9 mouse cellular contexts compared by ENCODE assay signal in genomic region chr12:81653344-81653743, GRCm38 (mm10). TPM values are rescaled to one million over a fixed set of nuclear protein-coding genes. Genes with fewer than 3 reads are reported as not detected.
DNase-seq lines count a peak whose midpoint lies in the region; ATAC-seq and TF ChIP-seq lines count a peak whose summit lies in the region.
"Had no signal": no experiment of that assay in that cellular context is flagged by ENCODE, and none has a peak within 500 bp of the region (broad histone marks: within the 10 kb centered on the region; RNA-seq: fewer than 3 reads in every experiment).

No protein-coding gene starts in this region.

- no peak for ATAC-seq in cerebellum, adult (ENCODE audit: insufficient number of reproducible peaks, low FRiP score, low TSS enrichment)
- ATAC-seq in lung, postnatal 0 days: no peak
- no peak for ATAC-seq in liver, embryonic 11.5 days (replicated peaks; ENCODE audit: low FRiP score)
- ATAC-seq in forebrain, embryonic 15.5 days (replicated peaks): no peak

- intact Hi-C loops in gastrocnemius, postnatal 36 days (cut with DNase I): no loop called here

- DNase-seq in cerebellum, adult 11 months: peak; percentile 34
- peak; percentile 28 to 61 for DNase-seq in lung, adult 18-20 months
- no peak for DNase-seq in lung, postnatal 0 days (ENCODE audit: low spot score)
- peak; percentile 68 for DNase-seq in brain, embryonic 14.5 days (ENCODE audit: low read depth)
- DNase-seq in gastrocnemius, postnatal 36 days: peak; percentile 16 to 49
- DNase-seq in liver, embryonic 11.5 days (ENCODE audit: low spot score): no peak

- H3K9ac ChIP-seq in lung, postnatal 0 days (replicated peaks; ENCODE audit: low read depth): no peak overlapping the region
- no peak overlapping the region for H3K9ac ChIP-seq in liver, embryonic 11.5 days (ENCODE audit: low read depth, low read length)
- H3K9ac ChIP-seq in forebrain, embryonic 15.5 days (replicated peaks): no peak overlapping the region
- H3K9ac ChIP-seq: limb, embryonic 15.5 days had no signal

- H3K27me3 ChIP-seq in lung, postnatal 0 days (replicated peaks; ENCODE audit: insufficient read depth, low read length): no peaks in the 10 kb centered on the region
- H3K27me3 ChIP-seq in liver, embryonic 11.5 days (replicated peaks; ENCODE audit: control insufficient read depth, insufficient read depth, low read length): no peaks in the 10 kb centered on the region
- H3K27me3 ChIP-seq in forebrain, embryonic 15.5 days: no peaks in the 10 kb centered on the region
- H3K27me3 ChIP-seq: limb, embryonic 15.5 days had no signal

- 81% methylated on average over 8 of the region's 8 CpGs for WGBS in lung, postnatal 0 days
- WGBS in liver, embryonic 11.5 days: 84% methylated on average over 8 of the region's 8 CpGs
- WGBS in forebrain, embryonic 15.5 days: 81% methylated on average over 8 of the region's 8 CpGs

- TF ChIP-seq EP300 in lung, postnatal 0 days (IDR thresholded peaks at IDR 0.05): no peak

- no peak overlapping the region for H3K4me2 ChIP-seq in lung, postnatal 0 days (replicated peaks; ENCODE audit: low read depth, low read length)
- H3K4me2 ChIP-seq in liver, embryonic 11.5 days: no peak overlapping the region
- no peak overlapping the region for H3K4me2 ChIP-seq in forebrain, embryonic 15.5 days (replicated peaks)
- H3K4me2 ChIP-seq: limb, embryonic 15.5 days had no signal

- H3K4me1 ChIP-seq in lung, postnatal 0 days (ENCODE audit: insufficient read depth, low read depth, low read length): no peaks in the 10 kb centered on the region
- no peaks in the 10 kb centered on the region for H3K4me1 ChIP-seq in liver, embryonic 11.5 days (replicated peaks; ENCODE audit: control insufficient read depth, insufficient read depth, low read length)
- H3K4me1 ChIP-seq in forebrain, embryonic 15.5 days: 0 out of 2 replicates have a peak, but pooled peaks cover 3% of the 10 kb centered on the region
- H3K4me1 ChIP-seq: limb, embryonic 15.5 days had no signal

- H3K27ac ChIP-seq in lung, postnatal 0 days (ENCODE audit: low read length): no peak overlapping the region
- no peak overlapping the region for H3K27ac ChIP-seq in liver, embryonic 11.5 days (ENCODE audit: low read depth, low read length)
- no peak overlapping the region for H3K27ac ChIP-seq in forebrain, embryonic 15.5 days (replicated peaks)
- H3K27ac ChIP-seq: limb, embryonic 15.5 days had no signal

- no peak overlapping the region for H3K4me3 ChIP-seq in lung, postnatal 0 days (ENCODE audit: low read depth, low read length)
- H3K4me3 ChIP-seq in liver, embryonic 11.5 days (ENCODE audit: low read depth, low read length): no peak overlapping the region
- no peak overlapping the region for H3K4me3 ChIP-seq in forebrain, embryonic 15.5 days
- H3K4me3 ChIP-seq: limb, embryonic 15.5 days had no signal

- TF ChIP-seq CTCF in lung, postnatal 0 days (IDR thresholded peaks at IDR 0.05): no peak
- no peak for TF ChIP-seq CTCF in brain, embryonic 14.5 days (IDR thresholded peaks at IDR 0.05; ENCODE audit: borderline replicate concordance, extremely low read depth, insufficient read depth, insufficient read length)

- no peaks in the 10 kb centered on the region for H3K9me3 ChIP-seq in lung, postnatal 0 days (ENCODE audit: low read length)
- H3K9me3 ChIP-seq in liver, embryonic 11.5 days (ENCODE audit: control insufficient read depth, low read length): no peaks in the 10 kb centered on the region
- no peaks in the 10 kb centered on the region for H3K9me3 ChIP-seq in forebrain, embryonic 15.5 days
- H3K9me3 ChIP-seq: limb, embryonic 15.5 days had no signal

- no peaks in the 10 kb centered on the region for H3K36me3 ChIP-seq in lung, postnatal 0 days (ENCODE audit: insufficient read depth, low read length)
- H3K36me3 ChIP-seq in liver, embryonic 11.5 days (ENCODE audit: control insufficient read depth, insufficient read depth, low read length): no peaks in the 10 kb centered on the region
- no peaks in the 10 kb centered on the region for H3K36me3 ChIP-seq in forebrain, embryonic 15.5 days
- H3K36me3 ChIP-seq: limb, embryonic 15.5 days had no signal

- TF ChIP-seq POLR2A in brain, embryonic 14.5 days (IDR thresholded peaks at IDR 0.05; ENCODE audit: borderline replicate concordance, extremely low read depth, insufficient read depth, insufficient read length, poor library complexity, severe bottlenecking): no peak

RNA-seq across cellular contexts. Expression of gene Ttc9, which starts 22.3 kb away (rescaled TPM):
- 13.0 and 17.7 TPM in 2 replicates for polyA plus RNA-seq in lung, postnatal 0 days (2015; fragmentation: Nextera tagmentation; extraction: Ambion mirVana)
- polyA plus RNA-seq in brain, embryonic 14.5 days (2012; rRNA removed): 14.0 and 20.2 TPM in 2 replicates
- total RNA-seq in gastrocnemius, postnatal 36 days (2021): 1 to 10 TPM; 5.8 to 6.3 TPM
- 0.56 and 0.58 TPM in 2 replicates for polyA plus RNA-seq in liver, embryonic 11.5 days (2014; fragmentation: Nextera tagmentation; extraction: Ambion mirVana)
- polyA plus RNA-seq in forebrain, embryonic 15.5 days (2015; fragmentation: Nextera tagmentation; extraction: Ambion mirVana): 17.5 and 18.7 TPM in 2 replicates

RNA-seq across cellular contexts. Expression of gene Med6, which starts 58.5 kb away (rescaled TPM):
- 40.4 and 42.7 TPM in 2 replicates for polyA plus RNA-seq in lung, postnatal 0 days (2015; fragmentation: Nextera tagmentation; extraction: Ambion mirVana)
- polyA plus RNA-seq in brain, embryonic 14.5 days (2012; rRNA removed): 32.7 and 41.0 TPM in 2 replicates
- total RNA-seq in gastrocnemius, postnatal 36 days (2021): 1 to 10 TPM; 9.1 to 9.7 TPM
- 71.6 and 73.8 TPM in 2 replicates for polyA plus RNA-seq in liver, embryonic 11.5 days (2014; fragmentation: Nextera tagmentation; extraction: Ambion mirVana)
- 51.4 and 54.8 TPM in 2 replicates for polyA plus RNA-seq in forebrain, embryonic 15.5 days (2015; fragmentation: Nextera tagmentation; extraction: Ambion mirVana)

Comparison
In these comparisons a context has a peak if more than half of its experiments do, and no peak if none do; other contexts are left out.
1. DNase-seq: peak in cerebellum, adult 11 months (single experiment), lung, adult 18-20 months (2 of 2), brain, embryonic 14.5 days (single experiment) and gastrocnemius, postnatal 36 days (2 of 2); none in lung, postnatal 0 days (single experiment) and liver, embryonic 11.5 days (single experiment).